Mouse (Mus musculus) fibroblast of lung, adult 2 months (primary cell): ENCODE measurements around the gene Hnrnpr.

Experiments used
- DNase-seq: peaks from one replicate; pipeline ENCODE4 v3.0.0-alpha.2; 2011; ENCODE audit warnings: low read depth

Gene Hnrnpr

DNA sequence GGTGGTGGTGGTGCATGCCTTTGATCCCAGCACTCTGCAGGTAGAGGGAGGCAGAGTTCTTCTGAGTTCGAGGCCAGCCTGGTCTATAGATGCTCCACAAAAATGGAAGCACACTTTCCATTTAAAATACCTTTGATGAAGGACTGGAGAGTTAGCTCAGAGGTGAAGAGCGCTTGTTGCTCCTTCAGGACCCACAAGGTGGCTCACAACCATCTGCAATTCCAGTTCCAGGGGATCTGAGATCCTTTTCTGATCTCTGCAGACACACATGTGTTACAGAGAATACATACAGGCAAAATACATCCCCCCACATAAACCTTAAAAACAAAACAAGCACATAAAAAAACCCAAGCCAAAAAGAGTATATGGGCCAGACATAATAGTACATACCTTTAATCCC is 2.4 kb upstream of the Hnrnpr start:
- DNase-seq, result no peak

DNA sequence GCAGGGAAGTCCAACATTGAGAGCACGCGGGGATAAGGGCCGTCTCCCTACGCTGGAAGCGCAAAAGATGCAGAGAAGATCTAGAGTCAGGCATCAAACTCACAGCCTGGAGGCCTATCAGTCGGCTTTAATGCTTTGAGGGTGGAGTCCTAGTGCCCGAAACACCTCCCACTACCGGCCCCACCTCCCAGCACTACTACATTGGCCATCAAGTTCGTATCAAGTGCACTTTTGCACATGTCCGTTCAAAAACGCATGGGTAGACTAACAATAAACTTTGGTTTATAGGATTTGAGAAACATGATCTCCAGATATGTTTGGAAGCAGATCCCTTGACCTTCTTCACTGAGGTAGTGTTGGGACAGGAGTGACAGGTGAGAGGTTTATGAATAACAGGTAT is 962 bp upstream of the Hnrnpr start:
- DNase-seq, result no peak

DNA sequence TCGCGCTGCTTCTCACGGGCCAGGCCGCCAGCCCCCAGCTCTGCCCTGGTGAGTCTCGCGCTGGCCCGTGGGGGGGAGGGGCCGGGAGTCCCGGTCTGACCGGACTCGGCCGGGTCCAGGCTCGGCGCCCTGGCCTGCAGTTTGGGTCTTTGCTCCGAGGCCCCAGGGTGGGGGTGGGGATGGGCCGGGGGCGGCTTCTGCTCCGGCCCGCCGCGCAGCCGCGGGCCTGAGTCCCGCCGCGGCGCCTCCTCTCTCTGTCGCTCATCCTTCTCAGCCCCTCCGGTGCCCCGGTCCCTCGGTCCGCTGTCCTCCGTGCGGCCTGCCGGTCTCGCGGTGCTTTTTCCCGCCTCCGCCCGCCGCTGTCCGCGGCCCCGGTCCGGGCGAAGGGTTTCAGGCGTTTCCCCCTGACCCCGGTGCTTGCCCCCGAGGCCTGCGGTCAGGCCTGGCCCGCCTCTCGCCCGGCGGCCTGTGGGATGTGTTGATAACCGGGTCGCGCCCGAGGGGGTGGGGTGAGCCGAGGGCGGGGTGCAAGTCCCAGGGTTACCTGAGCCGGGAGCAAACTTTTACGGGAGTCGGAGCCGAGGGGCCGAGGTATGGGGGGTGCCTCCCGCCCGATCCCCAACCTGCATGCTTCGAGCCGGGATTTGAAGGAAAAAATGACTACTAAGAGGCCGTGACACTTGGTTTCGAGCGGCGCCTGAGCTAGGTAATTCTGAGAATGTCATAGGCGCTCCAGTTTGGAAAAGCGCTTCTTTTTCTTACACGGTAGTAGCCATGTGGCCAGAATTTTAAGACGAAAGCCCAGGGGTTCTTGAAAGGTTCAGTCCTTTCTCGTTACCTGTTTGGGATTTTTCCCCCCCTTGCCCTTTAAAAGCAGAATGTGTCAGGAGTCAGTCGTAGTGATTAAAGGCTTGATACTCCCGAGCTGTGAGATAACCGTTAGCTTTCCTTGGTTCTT is 579 bp downstream of the Hnrnpr start:
- no peak for DNase-seq

DNA sequence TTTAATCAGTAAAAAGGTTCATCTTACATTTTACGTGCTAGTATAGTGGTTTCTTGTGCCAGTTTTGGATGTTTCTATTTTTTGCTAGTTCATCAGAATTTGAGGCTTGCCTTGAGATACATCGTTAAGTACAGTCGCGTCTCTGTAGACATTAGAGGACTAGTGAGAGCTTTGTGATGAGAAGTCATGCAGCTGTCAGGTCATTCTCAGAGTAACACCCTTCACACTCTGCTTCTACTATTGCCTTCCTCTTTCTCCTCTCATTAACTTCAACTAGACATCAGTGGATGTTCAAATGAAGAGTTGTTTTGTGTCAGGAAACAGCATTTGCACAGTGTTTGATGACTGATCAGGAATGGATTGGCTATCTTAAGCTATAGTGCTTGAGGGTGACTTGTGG is 1.9 kb downstream of the Hnrnpr start:
- DNase-seq, result no peak

DNA sequence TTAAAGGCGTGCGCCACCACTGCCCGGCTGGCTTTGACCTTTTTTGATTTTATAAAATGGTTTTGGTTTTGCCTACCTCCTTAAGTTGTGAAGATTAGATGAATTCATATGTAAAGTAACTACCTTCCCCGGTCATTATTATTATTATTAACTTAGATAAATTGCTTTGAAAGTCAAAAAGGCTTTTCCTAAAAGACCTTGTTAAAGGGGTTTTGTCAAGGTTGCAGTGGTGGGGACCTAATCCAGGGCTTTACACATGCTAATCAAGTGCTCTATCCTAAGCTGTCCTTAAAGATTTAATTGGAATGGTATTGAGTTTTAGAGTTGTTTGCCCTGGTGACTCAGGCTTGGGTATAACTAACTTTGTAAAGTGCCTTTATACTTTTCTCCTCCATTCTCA is 6.9 kb downstream of the Hnrnpr start:
- DNase-seq, result no peak

DNA sequence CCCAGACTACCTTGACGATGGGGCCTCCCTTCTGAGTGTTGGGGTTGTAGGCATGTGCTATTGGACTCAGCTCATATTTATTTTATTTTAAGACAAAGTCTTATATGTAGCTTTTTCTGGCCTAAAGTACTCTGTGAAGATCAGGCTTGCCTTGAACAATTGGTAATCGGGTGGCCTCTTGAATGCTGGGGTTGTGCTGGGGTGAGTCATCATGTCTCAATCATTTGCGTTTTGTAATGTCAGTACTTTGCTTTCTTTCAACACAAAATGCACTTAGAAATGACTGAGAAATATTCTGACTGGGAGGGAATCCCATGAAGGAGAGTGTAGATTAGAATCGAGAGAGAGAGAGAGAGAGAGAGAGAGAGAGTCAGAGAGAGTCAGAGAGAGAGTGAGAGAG is 9.3 kb downstream of the Hnrnpr start:
- DNase-seq, result no peak

DNA sequence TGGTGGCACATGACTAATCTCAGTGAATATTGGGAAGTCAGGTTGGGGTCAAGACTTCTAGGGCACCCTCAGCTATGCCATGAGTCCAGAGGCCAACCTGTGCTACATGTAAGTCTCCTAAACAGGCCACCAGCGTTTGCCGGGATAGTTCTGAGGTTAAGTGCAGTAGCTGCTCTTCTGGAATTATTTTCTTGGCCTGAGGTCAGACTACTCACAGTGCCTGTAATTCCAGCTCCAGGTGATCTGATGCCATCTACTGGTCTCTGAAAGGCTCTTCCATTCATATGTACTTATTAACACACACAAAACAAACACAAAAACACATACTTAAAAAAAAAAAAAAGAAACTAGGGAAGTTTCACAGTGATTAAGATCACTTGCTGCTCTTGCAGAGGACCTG is 13.5 kb downstream of the Hnrnpr start:
- no peak for DNase-seq

DNA sequence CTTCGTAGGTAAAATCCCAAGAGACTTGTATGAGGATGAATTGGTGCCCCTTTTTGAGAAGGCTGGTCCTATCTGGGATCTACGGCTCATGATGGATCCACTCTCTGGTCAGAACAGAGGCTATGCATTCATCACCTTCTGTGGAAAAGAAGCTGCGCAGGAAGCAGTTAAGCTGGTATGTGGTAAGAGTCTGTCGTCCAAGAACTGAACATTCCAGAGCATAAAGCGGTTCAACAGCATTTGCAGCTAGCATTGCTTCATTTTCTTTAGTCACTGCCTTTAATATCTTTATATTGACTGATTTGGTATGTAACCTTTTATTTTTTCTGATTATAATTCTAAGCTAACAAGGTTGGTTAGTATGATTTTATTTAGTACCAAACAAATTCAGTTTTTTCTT is 16.5 kb downstream of the Hnrnpr start:
- DNase-seq, result no peak

DNA sequence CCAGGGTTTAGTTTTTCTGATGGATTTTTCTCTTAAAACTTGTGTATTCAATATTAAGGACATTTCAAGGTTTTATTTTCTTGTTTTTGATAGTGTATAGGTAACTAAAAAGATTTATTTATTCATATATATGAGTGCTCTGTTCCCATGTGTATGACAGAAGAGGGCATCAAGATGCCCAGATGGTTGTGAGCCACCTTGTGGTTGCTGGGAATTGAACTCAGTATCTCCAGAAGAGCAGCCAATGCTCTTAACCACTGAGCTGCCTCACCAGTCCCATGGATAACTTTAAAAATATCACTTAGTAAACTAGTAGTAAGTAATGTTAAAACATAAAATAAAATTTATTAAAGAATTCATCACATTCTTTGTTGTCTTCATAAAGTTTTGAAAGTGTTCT is 17.4 kb downstream of the Hnrnpr start:
- DNase-seq, result no peak

DNA sequence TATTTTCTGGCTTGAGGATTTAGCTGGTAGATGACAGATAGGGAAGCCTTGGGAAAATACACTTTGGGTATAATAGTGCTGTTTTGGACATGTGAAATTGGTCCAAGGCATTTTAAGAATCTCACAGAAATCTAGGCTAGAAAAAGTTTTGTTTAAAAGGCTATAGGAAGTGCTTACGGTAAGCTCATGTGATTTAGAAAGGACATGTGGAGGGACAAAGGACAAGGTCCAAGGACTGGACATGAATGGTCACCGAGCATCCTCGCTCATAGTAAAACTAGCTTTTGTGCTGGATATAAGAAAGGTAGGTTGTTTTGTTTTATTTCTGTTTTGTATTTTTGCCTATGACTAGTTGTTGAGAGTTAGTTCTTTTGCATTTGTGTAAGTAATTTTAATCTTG is 21.0 kb downstream of the Hnrnpr start:
- no peak for DNase-seq

DNA sequence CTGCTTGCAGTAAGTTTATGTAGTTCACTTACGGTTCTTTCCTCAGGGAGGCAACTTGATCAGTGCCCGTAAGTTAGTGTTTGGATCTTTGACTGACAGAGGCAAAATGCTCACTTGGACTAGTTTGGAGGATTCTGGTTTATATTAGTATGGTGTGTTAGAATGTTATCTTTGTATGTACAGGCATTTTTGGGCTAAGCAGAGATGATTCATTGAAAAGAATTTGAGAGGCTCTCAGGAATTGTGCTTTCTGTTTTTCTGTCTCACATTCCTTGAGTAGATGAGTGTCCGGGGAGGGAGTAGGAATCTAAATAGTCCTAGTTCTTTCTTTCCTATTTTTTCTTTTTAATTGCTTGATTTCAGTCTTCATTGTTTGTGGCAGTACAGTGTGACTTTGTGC is 22.4 kb downstream of the Hnrnpr start:
- DNase-seq, result no peak

DNA sequence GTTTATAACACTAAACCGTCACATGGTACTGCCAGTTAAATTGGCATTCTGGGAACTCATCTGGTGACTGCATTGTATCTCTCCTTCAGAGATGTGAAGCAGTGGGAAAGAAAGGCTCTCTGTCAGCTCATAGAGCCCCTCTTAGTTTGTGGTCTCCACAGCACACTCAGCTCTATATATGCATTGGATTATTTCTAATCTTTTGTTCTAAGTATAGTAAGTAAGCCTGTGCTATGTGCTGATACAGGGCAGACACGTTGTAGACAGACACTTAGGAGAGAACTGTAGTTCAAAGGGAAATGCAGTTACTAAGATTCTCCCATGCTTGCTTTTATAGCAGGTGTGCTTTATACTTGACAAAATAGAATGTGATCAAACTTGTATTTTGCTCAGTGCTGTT is 24.3 kb downstream of the Hnrnpr start:
- DNase-seq, result no peak

DNA sequence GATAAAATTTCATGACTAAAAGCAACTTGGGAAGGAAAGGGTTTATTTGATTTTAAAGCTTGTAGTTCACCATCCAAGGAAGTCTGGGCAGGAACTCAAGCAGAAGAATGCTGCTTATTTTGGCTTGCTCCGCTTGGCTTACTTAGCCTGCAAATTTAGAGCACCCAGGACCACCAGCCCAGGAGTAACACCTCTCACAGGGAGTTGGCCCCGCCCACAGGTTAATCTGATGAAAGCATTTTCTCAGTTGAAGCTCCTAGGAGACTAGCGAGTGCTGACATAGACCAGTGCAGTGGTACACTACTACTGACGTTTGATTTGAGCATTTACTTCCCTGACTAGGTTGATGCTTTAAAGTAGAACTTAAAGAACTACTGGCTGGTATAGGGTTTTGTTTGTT is 26.4 kb downstream of the Hnrnpr start:
- DNase-seq, result no peak

DNA sequence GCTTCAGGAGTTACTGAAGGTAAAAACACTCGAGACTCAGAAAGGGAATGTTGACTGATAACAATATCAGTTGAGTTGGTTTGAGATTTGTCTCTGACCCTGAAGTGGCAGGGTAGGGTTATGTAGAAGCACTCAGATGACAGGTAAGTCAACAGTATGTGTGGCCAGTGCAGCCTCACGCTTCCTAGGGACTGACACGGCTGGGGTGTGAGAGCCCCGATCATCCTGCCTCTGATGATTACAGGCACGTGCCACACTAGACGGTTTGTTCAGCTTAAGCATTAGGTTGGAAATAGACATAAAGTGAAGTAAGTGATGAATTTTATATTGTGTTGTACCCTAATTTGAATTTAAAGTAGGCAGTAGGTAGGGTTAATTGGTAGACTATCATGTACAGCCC is 38.9 kb downstream of the Hnrnpr start:
- no peak for DNase-seq

DNA sequence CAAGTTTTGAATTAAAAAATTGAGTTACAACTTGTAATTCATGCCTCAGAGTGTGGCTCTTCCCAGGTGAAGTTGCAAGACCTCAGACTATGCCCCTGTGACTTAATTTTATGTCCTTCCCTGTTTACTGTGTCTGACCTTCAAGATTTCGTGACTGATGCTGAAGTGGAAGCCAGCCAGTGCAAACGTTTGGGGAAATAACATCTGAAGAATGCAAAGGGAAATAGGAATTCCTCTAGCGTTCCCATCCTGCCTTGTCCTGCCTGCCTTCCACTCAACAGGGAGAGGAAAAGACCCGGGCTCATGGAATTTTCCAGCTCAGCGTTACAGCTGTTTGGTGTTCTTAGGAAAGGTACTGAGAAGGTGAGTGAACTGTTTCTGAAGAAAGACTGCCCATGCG is 46.3 kb downstream of the Hnrnpr start:
- DNase-seq, result no peak

DNA sequence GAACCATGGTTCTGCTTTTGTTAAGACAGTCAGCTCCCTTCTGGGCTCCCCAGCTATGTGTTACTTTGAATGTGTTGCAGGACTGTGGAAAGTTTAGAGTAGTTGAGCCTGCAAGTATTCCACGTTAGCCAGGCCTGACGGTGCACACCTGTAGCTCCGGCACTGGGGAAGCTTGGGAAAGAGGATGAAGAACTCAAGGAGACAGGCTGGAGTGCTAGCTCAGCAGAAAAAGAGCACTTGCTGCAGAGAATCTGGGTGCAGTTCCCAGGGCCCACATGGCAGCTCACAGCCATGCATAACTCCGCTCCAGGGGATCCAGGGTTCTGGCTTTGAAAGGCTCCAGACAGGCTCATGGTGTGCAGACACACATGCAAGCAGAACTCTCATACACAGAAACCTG is 46.7 kb downstream of the Hnrnpr start:
- DNase-seq, result no peak

DNA sequence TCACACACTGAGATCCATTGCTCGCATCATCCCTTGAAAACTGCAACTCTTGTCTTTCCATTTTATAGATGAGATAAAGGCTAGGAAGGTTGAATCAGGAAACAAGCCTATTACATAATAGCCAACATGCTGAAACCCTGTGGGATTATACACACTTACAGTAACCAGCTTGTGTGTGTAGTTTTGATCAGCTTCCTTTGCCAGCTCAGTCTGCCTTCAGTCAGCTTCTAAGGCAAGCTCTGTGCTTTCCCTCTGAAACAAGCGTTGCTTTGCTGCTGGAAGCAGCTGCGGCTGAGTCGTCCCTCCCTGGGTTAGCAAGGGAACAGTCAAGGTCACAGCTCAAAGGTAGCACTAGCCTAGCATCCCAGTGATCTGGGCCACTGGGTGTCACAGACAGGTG is 57.1 kb downstream of the Hnrnpr start:
- DNase-seq, result no peak

DNA sequence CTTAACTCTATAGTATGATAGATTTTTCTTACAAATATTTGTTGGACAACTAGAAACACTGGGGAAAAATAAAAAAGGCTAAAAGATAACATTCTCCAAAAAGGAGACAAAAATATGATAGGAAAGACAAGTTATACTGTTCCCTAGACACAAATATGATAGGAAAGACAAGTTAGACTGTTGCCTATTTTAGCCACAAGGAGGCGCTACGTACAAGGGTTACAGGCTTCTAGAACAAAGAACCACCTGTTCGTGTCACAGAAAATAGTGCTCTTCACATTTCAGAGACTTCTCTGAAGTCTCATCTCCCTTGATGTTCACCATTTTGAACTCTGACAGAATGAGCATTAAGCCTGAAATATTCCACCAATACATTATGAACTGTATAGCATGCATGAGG is 59.0 kb downstream of the Hnrnpr start:
- DNase-seq, result peak; percentile 35

DNA sequence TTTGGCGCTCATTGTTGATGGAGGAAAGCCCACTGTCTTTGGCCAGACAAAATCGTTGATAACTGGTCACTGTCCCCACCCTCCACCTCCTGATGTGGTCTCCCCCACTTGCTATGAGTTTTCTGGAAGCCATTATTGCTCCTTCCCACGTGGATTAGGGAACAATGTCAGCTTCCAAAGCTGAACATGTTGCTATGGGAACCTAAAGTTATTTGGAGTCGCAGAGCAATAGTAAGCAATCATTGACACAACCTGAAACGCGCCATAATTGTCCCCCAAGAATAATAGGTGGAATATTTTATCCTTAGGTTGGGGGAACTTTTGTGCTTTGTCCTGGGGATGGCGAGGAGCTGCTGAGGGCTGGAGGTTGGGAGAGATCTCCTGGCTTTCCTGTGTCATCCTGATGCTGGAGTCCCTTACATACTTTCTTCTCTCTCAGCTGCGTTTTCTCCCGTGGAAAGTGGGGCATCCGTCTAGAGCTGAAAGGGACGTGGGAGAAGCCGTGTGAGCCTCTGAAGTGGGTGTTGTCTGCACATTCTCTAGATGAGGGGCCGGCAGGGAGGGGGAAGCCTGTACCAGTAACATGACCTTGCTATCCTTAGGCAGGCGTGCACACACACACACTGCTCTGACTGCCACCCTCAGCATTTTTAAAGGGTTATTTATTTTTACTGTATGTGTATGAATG is 62.9 kb downstream of the Hnrnpr start:
- no peak for DNase-seq

DNA sequence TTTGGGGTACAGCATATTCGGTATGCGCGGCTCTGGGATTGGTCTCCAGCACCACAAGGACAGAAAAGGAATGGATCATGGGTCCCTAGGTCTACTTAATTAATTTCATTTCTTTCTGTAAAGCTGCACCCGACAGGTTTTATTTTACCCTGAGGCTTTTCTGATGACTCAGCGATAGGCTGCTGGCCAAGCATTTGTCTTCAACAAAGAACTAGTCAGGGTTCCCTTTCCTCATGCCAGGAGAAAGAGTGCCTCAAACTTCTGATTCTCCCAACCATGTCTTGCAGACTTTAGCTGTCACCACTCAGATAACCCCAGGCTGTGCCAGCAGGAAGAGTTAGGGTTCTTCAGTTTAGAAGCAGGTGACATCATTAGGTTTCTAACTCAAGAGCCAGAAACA is 66.3 kb downstream of the Hnrnpr start:
- DNase-seq, result peak; percentile 25

DNA sequence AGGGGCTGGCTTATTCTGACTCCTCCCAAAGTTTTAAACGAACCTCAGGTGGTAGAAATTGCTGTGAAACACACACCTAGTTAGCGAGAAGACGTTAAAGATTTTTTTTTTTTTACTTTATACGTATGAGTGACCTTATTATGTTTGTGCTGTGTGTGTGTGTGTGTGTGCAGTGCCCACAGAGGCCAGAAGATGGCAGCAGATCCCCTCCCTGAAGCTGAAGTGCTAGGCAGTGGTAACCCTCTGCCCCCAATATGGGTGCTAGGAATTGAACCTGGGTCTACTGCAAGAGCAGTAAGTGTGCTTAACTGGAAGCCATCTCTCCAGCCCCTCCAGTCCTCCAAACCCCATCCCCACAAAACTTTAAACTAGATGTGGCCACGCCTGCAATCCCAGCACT is 72.3 kb downstream of the Hnrnpr start:
- DNase-seq, result no peak

DNA sequence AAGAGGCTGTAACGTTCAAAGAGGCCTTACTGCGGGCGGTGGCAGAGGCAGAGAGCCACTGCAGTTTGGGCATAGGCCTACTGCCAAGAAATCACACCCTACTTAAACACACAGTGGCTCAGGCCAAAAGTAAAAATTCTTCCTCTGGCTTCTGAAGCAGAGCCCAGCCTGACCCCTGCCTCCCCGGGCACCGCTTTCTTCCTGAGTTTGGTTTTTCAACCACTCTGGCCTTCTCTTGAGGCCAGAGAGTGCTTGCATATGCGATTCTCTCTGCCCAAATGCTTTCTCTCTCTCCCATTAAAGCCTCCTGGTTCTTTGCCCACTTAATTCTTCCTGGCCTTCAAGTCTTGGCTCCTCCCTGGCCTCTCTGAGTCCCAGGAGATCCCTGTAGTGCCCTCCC is 73.1 kb downstream of the Hnrnpr start:
- peak; percentile 21 for DNase-seq

DNA sequence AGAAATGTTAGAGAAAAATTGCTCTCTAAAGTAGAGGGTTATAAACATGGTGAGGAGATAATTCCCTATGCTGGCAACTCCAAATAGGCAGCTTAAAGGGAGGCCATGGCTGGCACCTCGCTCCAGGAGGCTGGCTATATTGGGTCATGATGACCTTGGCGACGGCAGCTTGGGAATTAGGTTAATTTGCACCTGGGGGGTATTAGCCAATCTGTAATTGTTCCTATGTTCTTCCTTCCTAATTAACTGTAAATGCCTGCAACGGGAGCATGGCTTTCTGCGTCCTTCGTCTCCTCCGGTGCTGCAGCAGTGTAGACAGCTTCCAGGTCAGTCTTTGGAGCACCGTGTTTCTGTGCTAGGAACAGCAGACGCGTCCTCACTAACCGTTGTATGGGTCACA is 76.5 kb downstream of the Hnrnpr start:
- DNase-seq, result no peak

DNA sequence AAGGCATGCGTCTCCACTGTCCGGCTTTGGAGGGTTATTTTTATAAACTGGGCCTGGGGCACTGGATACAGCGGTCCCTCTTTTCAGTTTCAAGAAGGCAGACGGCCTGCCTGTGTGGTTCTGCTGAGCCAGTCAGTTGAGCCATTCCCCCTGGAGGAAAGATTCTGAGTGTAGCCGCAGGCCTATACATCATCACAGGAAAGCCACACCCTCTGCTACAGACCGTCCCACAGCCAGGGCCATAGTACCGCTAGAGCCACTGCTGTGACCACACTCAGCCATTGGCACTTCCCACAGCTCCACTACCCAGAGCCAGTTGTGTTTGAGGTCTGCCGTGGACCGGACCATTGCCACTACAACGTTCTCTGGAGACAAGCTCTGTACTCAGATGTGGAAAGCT is 91.1 kb downstream of the Hnrnpr start:
- no peak for DNase-seq
